Mouse (Mus musculus): ENCODE data around the gene Ppdpf. TPM values are rescaled to one million over a fixed set of nuclear protein-coding genes. Genes with fewer than 3 reads are reported as not detected.

Ppdpf gene
- polyA plus RNA-seq, 1 experiment, result 37.8 TPM

DNA sequence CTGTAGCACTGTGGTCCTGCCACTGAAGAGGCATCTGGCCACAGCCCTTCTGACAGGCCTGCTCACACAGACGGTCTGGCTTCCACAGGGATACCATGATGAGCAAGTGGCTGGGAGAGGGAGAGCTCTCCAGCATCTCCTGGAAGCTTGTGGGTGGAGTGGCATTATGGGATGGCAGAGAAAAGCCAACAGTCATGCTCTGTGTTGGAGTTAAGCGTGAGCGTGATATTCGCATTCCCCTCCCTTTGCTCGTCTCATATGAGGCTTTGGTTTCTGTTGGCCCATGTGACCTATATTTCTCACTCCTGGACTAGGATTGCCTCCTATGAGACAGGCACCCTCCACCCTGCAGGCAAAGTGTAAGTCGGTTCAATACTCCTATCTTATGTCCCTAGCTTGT lies 36.8 kb upstream of the Ppdpf start:
- Histone ChIP-seq H3K4me3 (ENCODE audit: insufficient read depth, low read length) (no peak overlapping the region), H3K27ac (ENCODE audit: insufficient read depth, low read length) (no peak overlapping the region), H3K4me1 (ENCODE audit: control insufficient read depth, insufficient read depth, low read length) (no peaks in the 10 kb centered on the region)
- no peak for TF ChIP-seq POLR2A (IDR thresholded peaks at IDR 0.05; ENCODE audit: low read depth, low read length)
- no peak for TF ChIP-seq CTCF (IDR thresholded peaks at IDR 0.05; ENCODE audit: borderline replicate concordance, insufficient read depth, low read length)

GRCm38 (mm10) chr2:181152701-181153100 lies 34.3 kb upstream of the Ppdpf start:
- TF ChIP-seq CTCF (IDR thresholded peaks at IDR 0.05; ENCODE audit: borderline replicate concordance, insufficient read depth, low read length) (no peak), POLR2A (IDR thresholded peaks at IDR 0.05; ENCODE audit: low read depth, low read length) (no peak)
- Histone ChIP-seq H3K27ac (ENCODE audit: insufficient read depth, low read length) (no peak overlapping the region), H3K4me3 (ENCODE audit: insufficient read depth, low read length) (no peak overlapping the region), H3K4me1 (ENCODE audit: control insufficient read depth, insufficient read depth, low read length) (no peaks in the 10 kb centered on the region)

DNA sequence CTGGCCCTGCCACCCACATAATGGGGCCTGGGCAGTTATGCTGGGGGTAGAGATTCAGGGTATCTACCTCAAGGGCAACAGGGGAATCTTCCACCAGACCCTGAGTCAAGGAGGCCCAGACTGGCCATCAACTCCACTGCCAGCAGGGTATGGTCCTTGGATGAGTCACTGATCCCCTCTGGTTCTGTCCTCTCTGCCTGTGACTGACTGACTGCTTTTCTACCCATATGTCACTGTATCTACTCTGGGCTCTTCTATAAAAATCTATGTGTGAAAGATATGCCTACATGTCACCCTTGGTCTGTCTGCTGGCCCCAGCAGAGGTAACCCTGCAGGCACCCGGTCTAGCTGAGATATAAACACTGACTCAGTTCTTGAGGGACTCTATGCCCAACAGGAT lies 33.9 kb upstream of the Ppdpf start:
- Histone ChIP-seq H3K27ac (ENCODE audit: insufficient read depth, low read length) (no peak overlapping the region), H3K4me3 (ENCODE audit: insufficient read depth, low read length) (no peak overlapping the region), H3K4me1 (ENCODE audit: control insufficient read depth, insufficient read depth, low read length) (no peaks in the 10 kb centered on the region)
- TF ChIP-seq CTCF (IDR thresholded peaks at IDR 0.05; ENCODE audit: borderline replicate concordance, insufficient read depth, low read length) (no peak), POLR2A (IDR thresholded peaks at IDR 0.05; ENCODE audit: low read depth, low read length) (no peak)

DNA sequence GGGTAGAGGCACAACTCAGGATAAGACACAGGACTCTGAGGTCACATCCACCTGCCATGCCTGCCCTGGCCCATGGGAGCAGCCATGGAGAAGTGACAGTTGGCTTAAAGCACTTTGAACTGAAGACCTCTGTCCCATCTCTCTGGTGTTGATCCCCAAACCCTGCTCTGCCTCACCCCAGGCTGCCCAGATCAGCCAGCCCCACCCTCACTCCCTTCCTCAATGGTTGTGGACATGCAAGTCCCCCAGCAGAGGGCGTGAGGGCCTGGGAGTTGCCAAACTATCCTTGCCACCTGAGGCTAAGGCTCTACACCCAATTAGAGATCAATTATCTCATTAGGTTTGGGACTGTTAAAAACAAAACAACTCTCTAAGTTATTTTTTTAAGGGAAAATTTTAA lies 33.2 kb upstream of the Ppdpf start:
- Histone ChIP-seq H3K4me3 (ENCODE audit: insufficient read depth, low read length) (no peak overlapping the region), H3K27ac (ENCODE audit: insufficient read depth, low read length) (no peak overlapping the region), H3K4me1 (ENCODE audit: control insufficient read depth, insufficient read depth, low read length) (no peaks in the 10 kb centered on the region)
- TF ChIP-seq POLR2A (IDR thresholded peaks at IDR 0.05; ENCODE audit: low read depth, low read length) (no peak), CTCF (IDR thresholded peaks at IDR 0.05; ENCODE audit: borderline replicate concordance, insufficient read depth, low read length) (peak; percentile 28; the same call in 1 of the 2 replicates)

DNA sequence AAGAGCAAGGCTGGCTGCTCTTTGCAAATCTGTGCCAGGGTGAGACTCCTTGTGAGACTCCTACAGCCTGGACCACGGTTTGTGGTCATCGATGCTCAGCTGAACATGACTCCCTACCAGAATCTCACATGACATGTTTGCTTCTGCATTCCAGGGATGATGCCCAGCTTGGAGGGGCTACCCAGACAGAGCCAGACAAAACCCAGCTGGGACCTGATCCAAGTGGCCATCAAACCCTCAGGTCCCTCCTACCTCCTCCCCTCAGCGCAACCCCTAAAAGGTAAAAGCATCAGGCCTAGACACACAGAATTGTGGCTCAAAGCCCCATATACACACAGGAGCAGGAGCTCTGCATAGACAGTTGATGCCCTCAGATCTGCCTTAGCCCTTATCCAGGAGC lies 32.7 kb upstream of the Ppdpf start:
- H3K4me3 ChIP-seq (ENCODE audit: insufficient read depth, low read length), result no peak overlapping the region
- no peak overlapping the region for H3K27ac ChIP-seq (ENCODE audit: insufficient read depth, low read length)
- TF ChIP-seq CTCF (IDR thresholded peaks at IDR 0.05; ENCODE audit: borderline replicate concordance, insufficient read depth, low read length) (no peak), POLR2A (IDR thresholded peaks at IDR 0.05; ENCODE audit: low read depth, low read length) (no peak)
- no peaks in the 10 kb centered on the region for H3K4me1 ChIP-seq (ENCODE audit: control insufficient read depth, insufficient read depth, low read length)

GRCm38 (mm10) chr2:181154831-181155415 lies 32.1 kb upstream of the Ppdpf start:
- Histone ChIP-seq H3K4me3 (ENCODE audit: insufficient read depth, low read length) (no peak overlapping the region), H3K27ac (ENCODE audit: insufficient read depth, low read length) (no peak overlapping the region), H3K4me1 (ENCODE audit: control insufficient read depth, insufficient read depth, low read length) (no peaks in the 10 kb centered on the region)
- TF ChIP-seq POLR2A (IDR thresholded peaks at IDR 0.05; ENCODE audit: low read depth, low read length), result no peak
- no peak for TF ChIP-seq CTCF (IDR thresholded peaks at IDR 0.05; ENCODE audit: borderline replicate concordance, insufficient read depth, low read length)

DNA sequence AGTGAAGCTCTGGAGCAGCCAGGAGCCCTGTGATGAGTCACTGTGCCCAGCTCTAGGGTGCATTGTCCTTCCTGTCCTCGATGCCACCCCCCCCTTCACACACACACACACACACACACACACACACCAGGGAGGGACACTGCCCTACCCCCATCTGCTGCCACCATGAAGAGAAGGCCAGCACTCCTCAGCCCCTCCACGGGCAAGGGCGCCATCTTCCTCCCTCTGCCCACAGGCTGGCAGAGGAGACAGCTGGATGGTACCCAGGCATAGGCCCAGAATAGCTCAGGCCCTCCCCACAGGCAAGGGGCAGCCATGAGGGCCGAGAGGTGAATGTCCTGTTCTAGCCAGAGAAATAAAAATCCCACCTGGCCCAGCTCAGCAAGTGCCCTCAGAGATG lies 31.2 kb upstream of the Ppdpf start:
- TF ChIP-seq POLR2A (IDR thresholded peaks at IDR 0.05; ENCODE audit: low read depth, low read length) (no peak), CTCF (IDR thresholded peaks at IDR 0.05; ENCODE audit: borderline replicate concordance, insufficient read depth, low read length) (no peak)
- no peaks in the 10 kb centered on the region for H3K4me1 ChIP-seq (ENCODE audit: control insufficient read depth, insufficient read depth, low read length)
- H3K4me3 ChIP-seq (ENCODE audit: insufficient read depth, low read length), result no peak overlapping the region
- H3K27ac ChIP-seq (ENCODE audit: insufficient read depth, low read length), result no peak overlapping the region

DNA sequence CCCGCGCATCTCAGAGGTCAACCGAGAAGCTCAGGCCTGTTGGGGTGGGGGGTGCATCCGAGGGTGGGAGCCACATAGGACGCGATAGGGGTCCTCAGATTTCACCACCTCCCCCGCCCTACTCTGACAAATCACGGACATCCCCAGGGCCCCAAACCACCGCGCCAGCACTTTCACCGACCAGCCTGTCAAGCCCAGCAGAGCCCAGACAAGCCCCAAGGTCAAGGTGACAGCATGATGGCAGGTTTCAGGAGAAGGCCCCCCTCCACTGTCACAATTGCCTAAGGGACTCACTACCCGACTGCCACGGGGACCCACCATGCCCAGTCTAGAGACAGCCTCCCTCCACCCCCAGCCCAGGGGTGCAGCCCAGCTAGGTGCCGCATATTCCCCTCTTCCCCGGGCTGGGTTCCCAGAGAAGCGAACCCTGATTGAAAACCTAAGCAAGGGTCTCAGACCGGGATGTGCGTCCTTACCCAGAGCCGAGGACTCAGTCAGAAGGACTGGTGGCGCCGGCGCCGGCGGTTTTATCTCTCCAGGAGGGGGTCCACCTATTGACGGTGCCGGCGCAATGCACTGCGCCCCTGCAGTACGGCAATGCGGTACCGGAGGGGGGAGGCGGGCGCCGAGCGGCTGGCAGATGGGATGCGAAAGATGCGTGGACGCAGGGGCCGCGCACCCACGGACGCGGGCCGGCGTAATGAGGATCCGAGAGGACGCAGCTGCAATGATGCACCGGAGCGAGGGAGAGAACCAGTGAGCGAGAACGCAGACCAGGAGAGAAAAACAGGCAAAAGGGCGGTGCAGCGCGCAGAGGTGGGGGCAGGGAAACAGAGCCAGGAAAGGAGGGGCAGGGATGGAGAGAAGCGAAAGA lies 30.6 kb upstream of the Ppdpf start, which contains the start of gene Eef1a2:
Gene Eef1a2 (minus strand): TSS at position 767 of the 874 bp plus-strand sequence.
- H3K4me1 ChIP-seq (ENCODE audit: control insufficient read depth, insufficient read depth, low read length), result no peaks in the 10 kb centered on the region
- H3K4me3 ChIP-seq (ENCODE audit: insufficient read depth, low read length), result no peak within 1 kb of the TSS
- no peak within 1 kb of the TSS for H3K27ac ChIP-seq (ENCODE audit: insufficient read depth, low read length)
- TF ChIP-seq POLR2A (IDR thresholded peaks at IDR 0.05; ENCODE audit: low read depth, low read length), result no peak
- TF ChIP-seq CTCF (IDR thresholded peaks at IDR 0.05; ENCODE audit: borderline replicate concordance, insufficient read depth, low read length), result no peak

DNA sequence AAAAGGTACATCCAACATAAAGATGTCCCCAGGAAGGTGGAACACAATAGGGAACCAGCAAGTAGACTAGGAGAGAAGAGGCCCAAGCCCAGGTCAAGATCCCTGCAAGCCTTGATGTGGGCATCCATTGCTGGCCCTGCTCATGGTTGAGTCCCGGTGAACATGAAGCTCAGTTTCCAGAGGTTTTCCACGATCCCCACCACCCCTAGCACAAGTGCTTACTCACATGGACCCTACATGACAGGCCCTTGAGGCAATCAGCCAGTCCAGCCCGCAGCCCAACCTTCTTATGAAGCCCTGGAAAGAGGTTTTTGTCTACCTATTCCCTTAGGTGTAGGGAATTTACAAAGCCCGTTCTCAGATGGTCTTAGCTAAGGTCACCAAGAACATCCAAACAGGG lies 29.9 kb upstream of the Ppdpf start:
- Histone ChIP-seq H3K27ac (ENCODE audit: insufficient read depth, low read length) (no peak overlapping the region), H3K4me3 (ENCODE audit: insufficient read depth, low read length) (no peak overlapping the region), H3K4me1 (ENCODE audit: control insufficient read depth, insufficient read depth, low read length) (no peaks in the 10 kb centered on the region)
- TF ChIP-seq CTCF (IDR thresholded peaks at IDR 0.05; ENCODE audit: borderline replicate concordance, insufficient read depth, low read length) (no peak), POLR2A (IDR thresholded peaks at IDR 0.05; ENCODE audit: low read depth, low read length) (no peak)

DNA sequence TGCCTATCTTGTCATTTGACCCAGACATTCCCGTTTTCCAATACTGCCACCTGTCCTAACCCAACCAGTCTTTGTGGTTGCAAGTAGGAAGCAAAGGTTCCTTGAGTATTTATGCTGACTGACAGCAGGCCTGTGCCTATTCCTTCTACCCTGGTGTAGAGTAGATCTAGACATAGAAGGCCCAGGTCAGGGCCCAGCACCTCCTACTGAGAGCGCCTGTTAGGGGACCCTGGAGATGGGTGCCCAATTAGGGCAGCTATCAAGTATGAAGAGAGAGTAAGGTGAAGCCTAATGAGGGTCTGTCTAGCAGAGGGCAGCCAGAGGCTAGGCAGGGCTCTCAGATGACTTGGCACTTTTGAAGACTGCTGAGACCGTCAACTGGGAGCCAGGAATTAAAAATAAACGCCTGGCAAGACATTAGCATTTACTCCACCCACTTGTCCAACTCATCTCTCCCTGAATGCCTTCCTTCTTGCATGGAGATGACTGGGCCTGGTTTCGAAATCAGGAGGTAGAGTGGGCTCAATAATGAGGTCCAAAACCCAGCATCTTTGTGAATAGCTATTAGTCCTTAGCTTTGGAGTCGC lies 29.2 kb upstream of the Ppdpf start:
- H3K4me1 ChIP-seq (ENCODE audit: control insufficient read depth, insufficient read depth, low read length), result no peaks in the 10 kb centered on the region
- no peak overlapping the region for H3K4me3 ChIP-seq (ENCODE audit: insufficient read depth, low read length)
- H3K27ac ChIP-seq (ENCODE audit: insufficient read depth, low read length), result no peak overlapping the region
- no peak for TF ChIP-seq POLR2A (IDR thresholded peaks at IDR 0.05; ENCODE audit: low read depth, low read length)
- no peak for TF ChIP-seq CTCF (IDR thresholded peaks at IDR 0.05; ENCODE audit: borderline replicate concordance, insufficient read depth, low read length)

Measured in embryonic fibroblast, embryonic 13.5 days (primary cell).